Mouse (Mus musculus) hindbrain, postnatal 0 days (tissue): ENCODE data around the gene Palld. TPM values are rescaled to one million over a fixed set of nuclear protein-coding genes. Genes with fewer than 3 reads are reported as not detected.

ENCODE experiments used
- ATAC-seq: fragments of 200-750 bp; cut with Nextera tagmentation; 2 replicates; pipeline ENCODE4 v1.8.0; 2017; ENCODE audit warnings: mild to moderate bottlenecking, moderate TSS enrichment, moderate library complexity
- DNase-seq: peaks from one replicate; pipeline ENCODE4 v3.0.0-alpha.2; 2015; ENCODE audit warnings: low spot score
- H3K27ac ChIP-seq: fragments of 300-500 bp; sonication (generic); 2 replicates; pipeline ENCODE4 v1.5.1; 2014; ENCODE audit warnings: mild to moderate bottlenecking
- H3K27me3 ChIP-seq: fragments of 300-500 bp; sonication (generic); 2 replicates; pipeline ENCODE4 v1.6.1; 2014; ENCODE audit warnings: low read length, mixed read lengths; ENCODE audit not compliant: insufficient read depth
- H3K36me3 ChIP-seq: fragments of 300-500 bp; sonication (generic); 2 replicates; pipeline ENCODE4 v1.6.1; 2014; ENCODE audit warnings: low read length, mixed read lengths; ENCODE audit not compliant: insufficient read depth
- H3K4me1 ChIP-seq: fragments of 300-500 bp; sonication (generic); 2 replicates; pipeline ENCODE4 v1.6.1; 2014; ENCODE audit warnings: antibody characterized with exemption, low read length, mixed read lengths; ENCODE audit not compliant: insufficient read depth
- H3K4me2 ChIP-seq: fragments of 300-500 bp; sonication (generic); 2 replicates; pipeline ENCODE4 v1.6.1; 2014; ENCODE audit warnings: low read depth, mild to moderate bottlenecking, low read length, moderate library complexity, mixed read lengths
- H3K4me3 ChIP-seq: fragments of 300-500 bp; sonication (generic); 2 replicates; pipeline ENCODE4 v1.5.1; 2014; ENCODE audit warnings: low read length
- H3K9ac ChIP-seq: fragments of 300-500 bp; sonication (generic); replicated peaks from 2 replicates; pipeline ENCODE4 v1.6.1; 2014; ENCODE audit warnings: mild to moderate bottlenecking, low read length, moderate library complexity, mixed read lengths
- H3K9me3 ChIP-seq: fragments of 300-500 bp; sonication (generic); 2 replicates; pipeline ENCODE4 v1.6.1; 2016; ENCODE audit warnings: low read length, mixed read lengths
- CTCF ChIP-seq: IDR thresholded peaks from 2 replicates; pipeline ENCODE4 v1.5.1; 2016; ENCODE audit warnings: antibody characterized with exemption, control low read depth, low read depth
- WGBS: fragments of 180-500 bp; shearing (Covaris S2); extraction: QIAGEN DNeasy Blood & Tissue Kit; methylation state at CpG from one replicate; pipeline ENCODE4 v1.1.7; 2014; 5-methylcytosine and 5-hydroxymethylcytosine counted together
- polyA plus RNA-seq: library from polyadenylated mRNA; unstranded; fragments of >200 nt; fragmentation: Nextera tagmentation; extraction: Ambion mirVana; gene quantifications from 2 replicates; pipeline ENCODE4 v1.2.1, GENCODE M21; 2015
- total RNA-seq: library from RNA; depleted of rRNA; stranded (reverse); fragments of >200 nt; gene quantifications from 2 replicates; pipeline ENCODE4 v1.2.3, GENCODE M21; 2014

Gene Palld
- total and polyA plus RNA-seq, 2 experiments from 2014 or later = 3.5 to 14.0 TPM

- Histone ChIP-seq H3K9ac (no peak overlapping the region), H3K4me2 (no peak overlapping the region), H3K9me3 (no peaks in the 10 kb centered on the region), H3K27ac (no peak overlapping the region), H3K4me1 (no peaks in the 10 kb centered on the region), H3K4me3 (no peak overlapping the region), H3K27me3 (no peaks in the 10 kb centered on the region), H3K36me3 (no peaks in the 10 kb centered on the region)
- no peak for DNase-seq
- no peak for ATAC-seq
- no peak for TF ChIP-seq CTCF
- WGBS = 21% methylated on average over 6 of the region's 6 CpGs
These were observed 1.3 kb downstream of the Palld start for GRCm38 (mm10) chr8:61901028-61901717.

GRCm38 (mm10) chr8:61897402-61897801 lies 5.1 kb downstream of the Palld start:
- WGBS = 90% methylated on average over 1 of the region's 1 CpGs
- no peak for ATAC-seq

GRCm38 (mm10) chr8:61896742-61897141 lies 5.7 kb downstream of the Palld start:
- Histone ChIP-seq H3K9me3 (no peaks in the 10 kb centered on the region), H3K9ac (no peak overlapping the region), H3K27me3 (no peaks in the 10 kb centered on the region), H3K4me1 (no peaks in the 10 kb centered on the region), H3K4me2 (no peak overlapping the region), H3K36me3 (no peaks in the 10 kb centered on the region), H3K4me3 (no peak overlapping the region), H3K27ac (no peak overlapping the region)
- no peak for TF ChIP-seq CTCF
- ATAC-seq = no peak
- no peak for DNase-seq
- WGBS = 98% methylated on average over 1 of the region's 1 CpGs

More at GRCm38 (mm10) chr8:61897402-61897801, 5.1 kb downstream of the Palld start:
- DNase-seq = no peak
- Histone ChIP-seq H3K4me1 (no peaks in the 10 kb centered on the region), H3K4me3 (no peak overlapping the region), H3K4me2 (no peak overlapping the region), H3K27ac (no peak overlapping the region), H3K27me3 (no peaks in the 10 kb centered on the region), H3K9ac (no peak overlapping the region), H3K36me3 (no peaks in the 10 kb centered on the region), H3K9me3 (no peaks in the 10 kb centered on the region)
- TF ChIP-seq CTCF = no peak

GRCm38 (mm10) chr8:61894062-61894461 lies 8.4 kb downstream of the Palld start:
- Histone ChIP-seq H3K27me3 (no peaks in the 10 kb centered on the region), H3K4me3 (no peak overlapping the region), H3K9me3 (no peaks in the 10 kb centered on the region), H3K4me2 (no peak overlapping the region), H3K4me1 (no peaks in the 10 kb centered on the region), H3K36me3 (no peaks in the 10 kb centered on the region), H3K27ac (no peak overlapping the region), H3K9ac (no peak overlapping the region)
- ATAC-seq = peak; percentile 68
- DNase-seq = peak; percentile 78
- peak; percentile 71 for TF ChIP-seq CTCF
- WGBS = 56% methylated on average over 2 of the region's 2 CpGs

- WGBS = 77% methylated on average over 7 of the region's 7 CpGs
- no peak for ATAC-seq
- H3K4me3 ChIP-seq = no peak overlapping the region
These were observed 24.9 kb downstream of the Palld start for GRCm38 (mm10) chr8:61877607-61878006.

GRCm38 (mm10) chr8:61875290-61875689 lies 27.2 kb downstream of the Palld start:
- Histone ChIP-seq H3K9me3 (no peaks in the 10 kb centered on the region), H3K4me1 (no peaks in the 10 kb centered on the region), H3K27me3 (no peaks in the 10 kb centered on the region), H3K4me3 (no peak overlapping the region), H3K4me2 (no peak overlapping the region), H3K36me3 (no peaks in the 10 kb centered on the region), H3K9ac (no peak overlapping the region), H3K27ac (no peak overlapping the region)
- TF ChIP-seq CTCF = peak; percentile 71
- WGBS = 9% methylated on average over 5 of the region's 5 CpGs
- ATAC-seq = peak; percentile 75; the same call in 1 of the 2 replicates
- peak; percentile 89 for DNase-seq

More at GRCm38 (mm10) chr8:61877607-61878006, 24.9 kb downstream of the Palld start:
- H3K9ac ChIP-seq = no peak overlapping the region
- DNase-seq = no peak
- H3K4me1 ChIP-seq = no peaks in the 10 kb centered on the region
- H3K27ac ChIP-seq = no peak overlapping the region
- no peaks in the 10 kb centered on the region for H3K36me3 ChIP-seq
- TF ChIP-seq CTCF = no peak
- H3K4me2 ChIP-seq = no peak overlapping the region
- no peaks in the 10 kb centered on the region for H3K27me3 ChIP-seq
- H3K9me3 ChIP-seq = no peaks in the 10 kb centered on the region

GRCm38 (mm10) chr8:61873994-61874393 lies 28.5 kb downstream of the Palld start:
- WGBS = 54% methylated on average over 9 of the region's 9 CpGs
- no peak; the same call in 1 of the 2 replicates for TF ChIP-seq CTCF
- no peak overlapping the region for H3K4me3 ChIP-seq
- no peaks in the 10 kb centered on the region for H3K9me3 ChIP-seq
- no peaks in the 10 kb centered on the region for H3K27me3 ChIP-seq
- H3K36me3 ChIP-seq = no peaks in the 10 kb centered on the region
- ATAC-seq (no peak), DNase-seq (no peak)
- no peak overlapping the region for H3K27ac ChIP-seq
- no peak overlapping the region for H3K4me2 ChIP-seq
- no peak overlapping the region for H3K9ac ChIP-seq
- H3K4me1 ChIP-seq = no peaks in the 10 kb centered on the region
